Mouse (Mus musculus) kidney, embryonic 14.5 days (tissue): Measurements from ENCODE around the gene Snrnp25. TPM values are rescaled to one million over a fixed set of nuclear protein-coding genes. Genes with fewer than 3 reads are reported as not detected.
A peak's percentile ranks its signal among the peaks of the same experiment; 100 is the strongest.

Source experiments
- ATAC-seq: fragments of 200-750 bp; cut with Nextera tagmentation; 2 replicates; pipeline ENCODE4 v1.8.0; 2017; ENCODE audit warnings: moderate number of reproducible peaks, mild to moderate bottlenecking, moderate TSS enrichment, moderate library complexity; ENCODE audit not compliant: low FRiP score, low TSS enrichment
- H3K27ac ChIP-seq: fragments of 300-500 bp; sonication (generic); 2 replicates; pipeline ENCODE4 v1.5.1; 2014; ENCODE audit warnings: low read depth, mild to moderate bottlenecking, low read length, moderate library complexity, mixed read lengths
- H3K27me3 ChIP-seq: fragments of 300-500 bp; sonication (generic); 2 replicates; pipeline ENCODE4 v1.6.1; 2014; ENCODE audit warnings: mild to moderate bottlenecking, low read length; ENCODE audit not compliant: control insufficient read depth, insufficient read depth
- H3K36me3 ChIP-seq: fragments of 300-500 bp; sonication (generic); 2 replicates; pipeline ENCODE4 v1.6.1; 2014; ENCODE audit warnings: low read length, mixed read lengths; ENCODE audit not compliant: control insufficient read depth, insufficient read depth
- H3K4me1 ChIP-seq: fragments of 300-500 bp; sonication (generic); 2 replicates; pipeline ENCODE4 v1.6.1; 2014; ENCODE audit warnings: low read length, mixed read lengths; ENCODE audit not compliant: control insufficient read depth, insufficient read depth
- H3K4me2 ChIP-seq: fragments of 300-500 bp; sonication (generic); replicated peaks from 2 replicates; pipeline ENCODE4 v1.6.1; 2014; ENCODE audit warnings: low read depth, mild to moderate bottlenecking, low read length
- H3K4me3 ChIP-seq: fragments of 300-500 bp; sonication (generic); 2 replicates; pipeline ENCODE4 v1.5.1; 2014; ENCODE audit warnings: mild to moderate bottlenecking, low read length
- H3K9ac ChIP-seq: fragments of 300-500 bp; sonication (generic); 2 replicates; pipeline ENCODE4 v1.6.1; 2014; ENCODE audit warnings: low read depth, mild to moderate bottlenecking, low read length, moderate library complexity
- H3K9me3 ChIP-seq: fragments of 300-500 bp; sonication (generic); 2 replicates; pipeline ENCODE4 v1.6.1; 2016; ENCODE audit warnings: low read length; ENCODE audit not compliant: control insufficient read depth
- WGBS: fragments of 180-500 bp; shearing (Covaris S2); extraction: QIAGEN DNeasy Blood & Tissue Kit; methylation state at CpG from one replicate; pipeline ENCODE4 v1.1.7; 2014; 5-methylcytosine and 5-hydroxymethylcytosine counted together
- polyA plus RNA-seq: library from polyadenylated mRNA; unstranded; fragments of >200 nt; fragmentation: Nextera tagmentation; extraction: Ambion mirVana; gene quantifications from 2 replicates; pipeline ENCODE4 v1.2.1, GENCODE M21; 2014

The Snrnp25 gene
- polyA plus RNA-seq = 71.7 and 90.6 TPM in 2 replicates

DNA sequence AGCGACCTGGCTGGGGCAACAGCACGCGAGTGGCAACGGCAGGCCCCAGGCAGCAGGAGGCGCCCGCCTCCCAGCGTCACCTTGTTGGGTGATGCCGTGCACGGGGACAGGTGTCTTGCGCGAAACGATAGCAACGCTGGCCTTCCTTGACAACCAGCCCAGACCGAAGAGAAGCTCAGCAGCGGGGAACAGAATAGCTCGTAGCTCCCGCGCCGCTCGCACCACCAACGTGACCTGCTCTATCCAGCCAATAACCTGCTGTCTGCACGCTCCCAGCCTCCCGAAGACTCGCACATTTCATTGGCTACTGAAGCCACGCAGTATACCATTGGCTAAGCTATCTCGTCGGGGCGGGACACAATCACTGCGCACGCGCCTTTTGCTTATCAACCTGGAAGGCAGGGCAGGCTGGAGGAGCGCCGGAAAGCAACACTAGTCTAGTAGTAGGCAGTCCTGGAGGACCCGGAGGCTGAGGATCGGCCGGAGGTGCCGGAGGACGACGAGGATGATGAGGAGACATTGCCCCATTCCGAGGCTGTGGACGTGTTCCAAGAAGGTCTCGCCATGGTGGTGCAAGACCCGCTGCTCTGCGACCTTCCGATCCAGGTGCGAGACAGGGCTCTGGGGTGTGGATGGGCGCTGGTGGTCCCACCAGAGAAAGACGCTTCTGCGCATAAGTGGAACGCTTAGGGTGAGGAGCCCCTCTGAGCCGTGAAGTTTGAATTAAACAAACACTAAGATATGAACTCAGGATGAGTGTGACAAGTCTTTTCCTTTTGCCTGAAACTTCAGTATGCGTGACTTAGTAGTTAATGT, at the start of gene Snrnp25:
TSS of gene Snrnp25 (plus strand) at position 358 of the 816 bp plus-strand sequence.
- WGBS = under 1% methylated on average over 52 of the region's 52 CpGs
- no peak within 1 kb of the TSS for H3K27ac ChIP-seq
- no peaks in the 10 kb centered on the region for H3K27me3 ChIP-seq
- peaks cover 5% of the 10 kb centered on the region; the same call in 1 of the 2 replicates for H3K4me1 ChIP-seq
- peak within 1 kb of the TSS; percentile 76 for H3K4me3 ChIP-seq
- peak; percentile 100 for ATAC-seq
- peak within 1 kb of the TSS; percentile 82 for H3K4me2 ChIP-seq
- no peaks in the 10 kb centered on the region for H3K9me3 ChIP-seq
- H3K9ac ChIP-seq = peak within 1 kb of the TSS; percentile 80
- peaks cover 28% of the 10 kb centered on the region for H3K36me3 ChIP-seq

DNA sequence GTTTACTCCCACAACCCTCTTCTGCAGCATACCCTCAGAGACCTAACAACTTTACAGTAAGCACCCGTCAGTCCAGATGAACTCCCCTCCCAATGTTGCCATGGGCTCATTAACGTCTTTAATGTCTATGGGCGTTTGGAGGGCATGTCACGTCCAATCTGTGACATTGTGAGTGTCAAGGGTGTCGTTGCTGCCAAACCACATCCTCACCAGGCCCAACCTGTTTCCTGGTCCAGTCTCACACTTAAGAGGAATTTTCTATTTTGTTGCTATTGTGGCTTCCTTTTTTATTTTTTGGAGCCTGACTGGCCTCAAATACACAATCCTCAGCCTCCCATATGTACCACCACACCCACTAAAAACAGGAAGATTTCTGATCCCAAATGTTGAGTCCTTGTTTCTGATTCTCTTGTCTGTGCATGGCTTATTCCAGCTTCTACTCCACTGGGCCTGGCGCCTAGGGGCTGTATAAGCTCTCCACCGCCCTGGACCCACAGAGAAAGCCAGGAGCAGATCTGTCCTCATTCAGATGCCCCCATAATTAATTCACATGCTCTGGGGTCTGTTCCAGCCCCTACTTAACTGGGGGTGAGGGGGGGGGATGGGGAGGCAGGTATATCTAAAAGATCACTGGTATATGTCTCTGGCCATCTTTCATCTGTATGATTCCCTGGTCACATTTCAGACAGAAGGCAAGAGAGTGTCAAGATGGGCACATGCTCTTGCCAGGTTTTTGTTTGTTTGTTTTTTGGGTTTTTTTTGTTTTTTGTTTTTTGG, 48.2 kb upstream of the Snrnp25 start:
- no peaks in the 10 kb centered on the region for H3K9me3 ChIP-seq

DNA sequence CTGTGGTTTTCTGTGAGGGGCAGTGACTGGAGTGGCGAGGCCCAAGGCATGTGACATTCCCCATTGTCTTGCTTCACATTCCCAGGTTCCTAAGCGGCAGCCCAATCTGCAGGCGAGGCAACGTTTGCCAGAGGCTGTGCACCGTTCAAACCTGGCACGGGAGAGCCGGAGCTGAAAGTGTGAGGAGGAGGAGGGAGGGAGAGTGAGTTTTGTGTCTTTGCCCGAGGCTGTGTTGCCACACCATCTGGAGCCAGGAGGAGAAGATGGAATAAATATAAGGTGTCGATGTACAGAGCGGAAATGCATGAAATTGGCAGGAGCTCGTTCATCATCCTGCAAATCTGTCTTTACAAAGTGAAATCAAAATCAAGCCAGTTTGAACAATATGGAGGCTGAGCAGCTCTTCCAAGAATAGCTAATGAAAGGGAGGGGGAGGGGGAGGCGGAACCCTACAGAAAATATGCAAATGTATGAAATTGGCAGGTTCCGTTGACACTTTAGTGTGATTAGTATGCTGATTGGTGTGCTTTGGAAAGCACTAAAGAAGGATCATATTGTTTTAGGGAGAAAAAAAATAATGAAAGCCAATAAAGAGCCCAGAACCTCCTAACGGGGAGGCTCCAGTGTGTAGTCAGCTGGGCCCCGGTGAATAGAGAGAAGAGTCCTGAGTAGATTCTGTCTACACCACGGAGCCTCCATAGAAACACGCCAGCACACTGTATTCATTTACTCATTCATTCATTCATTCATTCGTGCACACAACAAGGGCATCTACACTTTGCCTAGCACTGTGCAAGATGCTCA, 47.2 kb upstream of the Snrnp25 start:
- no peak for ATAC-seq
- H3K9me3 ChIP-seq = no peaks in the 10 kb centered on the region
- H3K27ac ChIP-seq = no peak overlapping the region
- H3K4me3 ChIP-seq = no peak overlapping the region
- H3K36me3 ChIP-seq = no peaks in the 10 kb centered on the region
- H3K27me3 ChIP-seq = no peaks in the 10 kb centered on the region; the same call in 1 of the 2 replicates
- no peak overlapping the region for H3K4me2 ChIP-seq
- WGBS = 72% methylated on average over 18 of the region's 18 CpGs
- no peaks in the 10 kb centered on the region; the same call in 1 of the 2 replicates for H3K4me1 ChIP-seq
- H3K9ac ChIP-seq = no peak overlapping the region

More for the DNA sequence above, 48.2 kb upstream of the Snrnp25 start:
- Histone ChIP-seq H3K4me1 (no peaks in the 10 kb centered on the region; the same call in 1 of the 2 replicates), H3K4me3 (no peak overlapping the region), H3K9ac (no peak overlapping the region), H3K36me3 (no peaks in the 10 kb centered on the region), H3K27ac (no peak overlapping the region), H3K4me2 (no peak overlapping the region), H3K27me3 (no peaks in the 10 kb centered on the region; the same call in 1 of the 2 replicates)
- WGBS = 86% methylated on average over 7 of the region's 7 CpGs
- ATAC-seq = no peak

DNA sequence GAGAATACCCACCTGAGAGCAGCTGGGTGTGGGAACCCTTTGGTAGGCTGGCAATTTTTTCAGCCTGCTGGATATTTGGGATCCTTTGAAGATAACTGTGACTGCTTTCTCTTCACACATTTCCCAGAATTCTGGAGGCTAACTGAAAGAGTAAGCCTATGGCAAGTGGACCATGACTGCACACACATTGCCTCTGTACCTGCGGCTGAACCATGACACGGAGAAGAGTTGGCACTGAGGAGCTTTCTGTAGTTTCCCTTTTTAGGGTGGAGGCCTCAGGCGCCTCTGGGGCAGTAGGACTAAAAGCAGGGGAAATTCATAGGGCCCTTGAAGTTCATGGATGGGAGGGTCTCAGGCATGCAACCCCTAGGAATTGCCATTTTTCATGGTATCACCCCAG, 46.0 kb upstream of the Snrnp25 start:
- Histone ChIP-seq H3K4me1 (no peaks in the 10 kb centered on the region; the same call in 1 of the 2 replicates), H3K4me2 (no peak overlapping the region), H3K27ac (no peak overlapping the region), H3K27me3 (no peaks in the 10 kb centered on the region; the same call in 1 of the 2 replicates), H3K9me3 (no peaks in the 10 kb centered on the region), H3K36me3 (no peaks in the 10 kb centered on the region), H3K4me3 (no peak overlapping the region), H3K9ac (no peak overlapping the region)
- 76% methylated on average over 3 of the region's 3 CpGs for WGBS
- ATAC-seq = no peak

DNA sequence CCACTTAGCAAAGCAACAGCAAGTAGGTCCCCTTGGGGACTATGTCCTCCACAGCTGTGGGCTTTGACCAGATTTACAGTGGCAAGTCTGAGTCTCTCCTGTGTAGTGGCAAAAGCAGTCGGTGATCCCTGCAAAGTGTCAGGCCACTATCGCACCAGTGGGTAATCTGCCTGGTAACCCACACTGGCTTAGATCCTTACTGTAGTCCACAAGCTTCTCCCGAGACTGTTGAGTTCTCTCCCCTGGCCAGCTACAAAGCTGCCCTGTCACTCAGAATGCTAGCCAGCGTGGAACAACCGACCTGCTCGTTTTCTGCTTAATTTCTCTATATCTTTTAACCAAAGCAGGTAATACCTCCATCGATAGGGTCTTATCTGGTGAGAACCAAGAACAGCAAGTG, 44.9 kb upstream of the Snrnp25 start:
- H3K4me1 ChIP-seq = no peaks in the 10 kb centered on the region; the same call in 1 of the 2 replicates
- H3K27ac ChIP-seq = no peak overlapping the region
- ATAC-seq = no peak
- no peak overlapping the region for H3K4me2 ChIP-seq
- no peaks in the 10 kb centered on the region; the same call in 1 of the 2 replicates for H3K27me3 ChIP-seq
- H3K9ac ChIP-seq = no peak overlapping the region
- 71% methylated on average over 7 of the region's 7 CpGs for WGBS
- H3K9me3 ChIP-seq = no peaks in the 10 kb centered on the region
- H3K4me3 ChIP-seq = no peak overlapping the region
- H3K36me3 ChIP-seq = no peaks in the 10 kb centered on the region

DNA sequence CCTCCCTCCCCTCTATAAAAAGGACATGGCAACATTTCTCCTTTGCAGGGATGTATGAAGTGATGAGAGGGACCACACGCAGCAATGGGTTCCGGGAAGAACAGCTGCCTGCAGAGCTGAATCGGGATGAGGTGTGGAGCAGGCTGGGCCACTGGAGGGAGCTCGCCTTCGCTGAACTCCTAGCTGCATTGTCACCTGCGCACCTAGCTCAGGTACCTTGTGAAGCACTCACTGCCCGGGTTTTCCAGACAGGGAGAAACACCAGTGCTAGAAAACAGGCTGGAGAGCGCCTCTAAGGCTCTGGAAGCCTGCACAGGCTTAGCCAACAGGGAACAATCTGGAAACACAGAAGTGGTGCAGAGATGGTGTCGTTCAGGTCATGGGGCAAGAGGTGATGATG, 43.7 kb upstream of the Snrnp25 start:
- peak overlapping the region; percentile 46 for H3K4me2 ChIP-seq
- 0 out of 2 replicates have a peak overlapping the region, but pooled peaks have one; percentile 9 for H3K9ac ChIP-seq
- no peaks in the 10 kb centered on the region; the same call in 1 of the 2 replicates for H3K4me1 ChIP-seq
- peak overlapping the region; percentile 27 for H3K4me3 ChIP-seq
- H3K27me3 ChIP-seq = no peaks in the 10 kb centered on the region; the same call in 1 of the 2 replicates
- ATAC-seq = peak; percentile 50
- WGBS = 4% methylated on average over 9 of the region's 9 CpGs
- H3K36me3 ChIP-seq = no peaks in the 10 kb centered on the region
- H3K27ac ChIP-seq = no peak overlapping the region
- H3K9me3 ChIP-seq = no peaks in the 10 kb centered on the region

DNA sequence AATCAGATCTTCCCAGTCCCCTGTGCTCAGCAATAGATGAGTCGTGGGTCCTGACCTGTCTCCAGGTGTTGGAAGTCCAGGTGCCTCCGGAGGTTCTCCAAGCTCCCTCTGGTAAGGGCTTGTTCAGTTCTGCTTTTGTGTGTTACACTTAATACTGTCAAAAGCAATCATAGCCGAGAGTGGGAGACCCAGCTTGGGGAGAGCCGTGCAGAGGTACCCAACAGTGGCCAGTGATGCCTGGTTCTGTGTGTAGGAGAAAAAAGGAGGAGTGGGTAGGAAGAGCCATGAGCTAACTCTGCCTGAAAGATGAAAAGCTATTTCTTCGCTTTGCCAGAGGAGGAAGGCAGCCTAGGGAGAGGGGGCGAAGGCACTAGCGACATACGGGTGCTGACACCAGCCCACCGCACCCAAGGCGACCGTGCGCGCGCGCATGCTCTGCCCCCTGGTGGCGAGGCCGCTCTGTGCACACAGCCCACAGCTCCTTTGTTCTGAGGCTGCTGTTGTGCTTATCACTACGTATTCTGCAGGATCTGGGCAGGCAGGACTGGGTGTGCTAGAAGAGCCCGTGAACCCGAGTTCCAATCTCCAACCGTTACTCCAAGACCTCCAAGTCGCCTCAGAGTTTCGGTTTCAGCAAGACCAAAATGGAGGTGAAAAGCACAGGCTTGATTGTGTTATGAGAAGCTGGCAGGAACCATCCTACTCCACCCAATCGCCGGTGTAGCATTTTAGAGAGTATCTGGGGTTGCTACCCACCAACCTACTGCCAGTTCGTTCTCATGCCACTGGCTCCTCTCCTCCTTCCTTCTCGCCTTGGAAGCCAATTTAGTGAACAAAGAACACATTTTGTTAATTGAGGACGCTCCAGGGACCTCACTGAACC, 43.1 kb upstream of the Snrnp25 start:
- Histone ChIP-seq H3K27me3 (no peaks in the 10 kb centered on the region; the same call in 1 of the 2 replicates), H3K9me3 (no peaks in the 10 kb centered on the region), H3K36me3 (no peaks in the 10 kb centered on the region), H3K27ac (no peak overlapping the region), H3K9ac (peak overlapping the region; percentile 9; the same call in 1 of the 2 replicates), H3K4me1 (no peaks in the 10 kb centered on the region; the same call in 1 of the 2 replicates), H3K4me2 (peak overlapping the region; percentile 46), H3K4me3 (peak overlapping the region; percentile 27)
- ATAC-seq = peak; percentile 90
- 14% methylated on average over 28 of the region's 28 CpGs for WGBS

DNA sequence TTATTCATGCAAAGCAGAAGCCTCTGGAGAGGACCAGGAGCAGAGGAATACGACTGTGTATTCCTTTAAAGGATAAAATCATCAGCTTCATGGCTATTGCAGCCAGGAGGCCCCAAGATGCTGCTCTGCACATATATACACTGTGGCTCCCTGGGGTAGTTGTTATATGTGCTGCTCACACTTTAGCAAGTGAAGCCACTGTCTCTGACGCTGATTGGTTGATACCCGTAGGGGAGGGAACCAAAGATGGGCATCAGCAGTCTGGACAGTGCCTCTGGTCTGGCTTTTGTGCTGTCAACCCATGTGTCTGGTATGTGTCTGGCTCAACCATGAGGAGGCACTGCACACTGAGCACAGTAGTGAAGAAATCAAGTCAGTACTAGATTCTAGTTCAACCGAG, 38.5 kb upstream of the Snrnp25 start:
- Histone ChIP-seq H3K27me3 (no peaks in the 10 kb centered on the region), H3K9ac (no peak overlapping the region), H3K27ac (no peak overlapping the region), H3K9me3 (no peaks in the 10 kb centered on the region), H3K36me3 (no peaks in the 10 kb centered on the region), H3K4me2 (no peak overlapping the region), H3K4me1 (no peaks in the 10 kb centered on the region; the same call in 1 of the 2 replicates), H3K4me3 (no peak overlapping the region)
- ATAC-seq = no peak
- 79% methylated on average over 4 of the region's 4 CpGs for WGBS
